Mouse (Mus musculus): ENCODE data around the gene Krt19. TPM values are rescaled to one million over a fixed set of nuclear protein-coding genes. Genes with fewer than 3 reads are reported as not detected.

Krt19 gene
- polyA plus RNA-seq, 1 experiment: 0.85 TPM

DNA sequence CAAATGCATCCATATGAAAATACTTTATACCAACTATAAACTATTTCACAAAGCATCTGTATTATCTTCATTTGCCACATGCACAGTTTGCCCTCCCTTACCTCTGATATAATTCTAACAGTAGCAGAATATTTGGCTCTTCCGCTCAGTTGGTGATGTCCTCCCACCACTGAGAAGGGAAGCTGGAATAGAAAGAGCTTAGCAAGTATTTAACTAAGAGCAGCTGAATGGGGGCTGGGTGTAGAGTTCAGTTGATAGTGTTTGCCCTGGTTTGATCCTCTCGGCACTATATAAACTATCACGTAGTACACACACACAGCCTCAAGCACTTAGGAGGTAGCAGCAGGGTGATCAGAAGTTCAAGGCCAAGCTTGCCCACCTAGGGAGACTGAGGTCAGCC, 30.8 kb upstream of the Krt19 start:
- Histone ChIP-seq H3K79me2 (ENCODE audit: control insufficient read depth, insufficient read depth) (no peaks in the 10 kb centered on the region), H3K36me3 (ENCODE audit: control insufficient read depth, insufficient read depth) (no peaks in the 10 kb centered on the region), H3K27me3 (ENCODE audit: control insufficient read depth, insufficient read depth, insufficient read length) (peaks cover 8% of the 10 kb centered on the region), H3ac (ENCODE audit: control insufficient read depth, insufficient read length) (no peak overlapping the region), H3K4me3 (no peak overlapping the region), H3K4me2 (ENCODE audit: low read depth) (no peak overlapping the region)
- TF ChIP-seq USF1 (IDR thresholded peaks at IDR 0.05; ENCODE audit: low read depth) (no peak), POLR2AphosphoS2 (IDR thresholded peaks at IDR 0.05; ENCODE audit: insufficient read length, low read depth) (no peak), MYOG (IDR thresholded peaks at IDR 0.05; ENCODE audit: control insufficient read depth in 1 of 3, insufficient read depth in 1 of 3, insufficient read length in 2 of 3, low read depth in 2 of 3) (no peak), POLR2A (IDR thresholded peaks at IDR 0.05; ENCODE audit: insufficient read length, low read depth) (no peak), MAX (IDR thresholded peaks at IDR 0.05; ENCODE audit: low read depth) (no peak), MYOD1 (IDR thresholded peaks at IDR 0.05; ENCODE audit: control insufficient read depth in 1 of 3, insufficient read length in 2 of 3, low read depth in 2 of 3) (no peak), REST (IDR thresholded peaks at IDR 0.05; ENCODE audit: insufficient read depth, insufficient read length) (no peak), SRF (IDR thresholded peaks at IDR 0.05; ENCODE audit: control insufficient read depth, insufficient read length, low read depth) (no peak), TCF12 (IDR thresholded peaks at IDR 0.05; ENCODE audit: insufficient read depth, poor library complexity, severe bottlenecking) (no peak), TCF3 (IDR thresholded peaks at IDR 0.05; ENCODE audit: insufficient read length, low read depth) (no peak), E2F4 (IDR thresholded peaks at IDR 0.05; ENCODE audit: insufficient read depth) (no peak), CEBPB (IDR thresholded peaks at IDR 0.05; ENCODE audit: insufficient read depth, poor library complexity, severe bottlenecking) (no peak)

DNA sequence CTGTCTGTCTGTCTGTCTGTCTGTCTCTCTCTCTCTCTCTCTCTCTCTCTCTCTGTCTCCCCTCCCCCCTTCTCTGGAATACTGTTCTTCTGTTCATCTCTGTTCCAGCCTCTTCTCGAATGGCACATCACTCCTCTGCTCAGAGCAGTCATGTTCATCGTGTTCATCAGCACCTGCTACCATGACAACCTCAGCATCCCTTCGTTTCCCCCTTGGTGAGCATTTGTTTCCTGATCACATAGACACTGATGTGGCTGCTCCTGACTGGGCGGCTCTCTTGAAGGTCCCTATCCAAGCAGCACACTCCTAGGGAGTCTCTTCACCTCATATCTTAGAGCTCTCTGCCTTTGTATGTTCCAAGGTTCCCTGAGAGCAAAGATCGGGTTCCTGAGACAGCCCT, 29.8 kb upstream of the Krt19 start:
- Histone ChIP-seq H3K4me3 (no peak overlapping the region), H3K4me2 (ENCODE audit: low read depth) (no peak overlapping the region), H3ac (ENCODE audit: control insufficient read depth, insufficient read length) (no peak overlapping the region), H3K27me3 (ENCODE audit: control insufficient read depth, insufficient read depth, insufficient read length) (peaks cover 8% of the 10 kb centered on the region), H3K36me3 (ENCODE audit: control insufficient read depth, insufficient read depth) (no peaks in the 10 kb centered on the region), H3K79me2 (ENCODE audit: control insufficient read depth, insufficient read depth) (no peaks in the 10 kb centered on the region)
- TF ChIP-seq TCF3 (IDR thresholded peaks at IDR 0.05; ENCODE audit: insufficient read length, low read depth): no peak
- no peak for TF ChIP-seq REST (IDR thresholded peaks at IDR 0.05; ENCODE audit: insufficient read depth, insufficient read length)
- TF ChIP-seq CEBPB (IDR thresholded peaks at IDR 0.05; ENCODE audit: insufficient read depth, poor library complexity, severe bottlenecking): no peak
- TF ChIP-seq MYOG (IDR thresholded peaks at IDR 0.05; ENCODE audit: control insufficient read depth in 1 of 3, insufficient read depth in 1 of 3, insufficient read length in 2 of 3, low read depth in 2 of 3): no peak
- no peak for TF ChIP-seq USF1 (IDR thresholded peaks at IDR 0.05; ENCODE audit: low read depth)
- no peak for TF ChIP-seq TCF12 (IDR thresholded peaks at IDR 0.05; ENCODE audit: insufficient read depth, poor library complexity, severe bottlenecking)
- no peak for TF ChIP-seq SRF (IDR thresholded peaks at IDR 0.05; ENCODE audit: control insufficient read depth, insufficient read length, low read depth)
- TF ChIP-seq E2F4 (IDR thresholded peaks at IDR 0.05; ENCODE audit: insufficient read depth): no peak
- TF ChIP-seq POLR2AphosphoS2 (IDR thresholded peaks at IDR 0.05; ENCODE audit: insufficient read length, low read depth): no peak
- TF ChIP-seq POLR2A (IDR thresholded peaks at IDR 0.05; ENCODE audit: insufficient read length, low read depth): no peak
- TF ChIP-seq MAX (IDR thresholded peaks at IDR 0.05; ENCODE audit: low read depth): no peak
- TF ChIP-seq MYOD1 (IDR thresholded peaks at IDR 0.05; ENCODE audit: control insufficient read depth in 1 of 3, insufficient read length in 2 of 3, low read depth in 2 of 3): no peak

DNA sequence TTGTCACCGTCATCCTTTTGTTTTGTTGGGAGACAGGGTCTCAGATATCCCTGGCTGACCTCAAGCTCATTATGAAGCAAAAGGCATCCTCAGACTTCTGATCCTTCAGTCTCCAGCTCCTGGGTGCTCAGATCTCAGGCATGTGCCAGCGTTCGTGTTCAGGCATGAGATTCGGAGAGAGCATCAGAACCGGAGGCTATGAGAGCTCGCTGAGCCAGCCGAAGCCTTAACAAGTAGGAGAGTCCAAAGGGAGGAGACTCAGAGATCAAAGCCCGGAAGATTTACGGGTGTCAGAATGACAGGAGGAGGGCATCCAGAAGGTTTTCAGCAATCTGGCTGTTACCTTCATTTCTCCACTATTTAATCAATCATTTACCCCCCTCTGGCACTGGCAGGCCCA, 28.3 kb upstream of the Krt19 start:
- H3K4me2 ChIP-seq (ENCODE audit: low read depth): no peak overlapping the region
- H3K4me3 ChIP-seq: no peak overlapping the region
- H3ac ChIP-seq (ENCODE audit: control insufficient read depth, insufficient read length): no peak overlapping the region
- H3K27me3 ChIP-seq (ENCODE audit: control insufficient read depth, insufficient read depth, insufficient read length): peaks cover 8% of the 10 kb centered on the region
- TF ChIP-seq MYOG (IDR thresholded peaks at IDR 0.05; ENCODE audit: control insufficient read depth in 1 of 3, insufficient read depth in 1 of 3, insufficient read length in 2 of 3, low read depth in 2 of 3) (no peak), TCF3 (IDR thresholded peaks at IDR 0.05; ENCODE audit: insufficient read length, low read depth) (no peak), TCF12 (IDR thresholded peaks at IDR 0.05; ENCODE audit: insufficient read depth, poor library complexity, severe bottlenecking) (no peak), SRF (IDR thresholded peaks at IDR 0.05; ENCODE audit: control insufficient read depth, insufficient read length, low read depth) (no peak), POLR2AphosphoS2 (IDR thresholded peaks at IDR 0.05; ENCODE audit: insufficient read length, low read depth) (no peak), POLR2A (IDR thresholded peaks at IDR 0.05; ENCODE audit: insufficient read length, low read depth) (no peak), E2F4 (IDR thresholded peaks at IDR 0.05; ENCODE audit: insufficient read depth) (no peak), USF1 (IDR thresholded peaks at IDR 0.05; ENCODE audit: low read depth) (no peak), MAX (IDR thresholded peaks at IDR 0.05; ENCODE audit: low read depth) (no peak), CEBPB (IDR thresholded peaks at IDR 0.05; ENCODE audit: insufficient read depth, poor library complexity, severe bottlenecking) (no peak), REST (IDR thresholded peaks at IDR 0.05; ENCODE audit: insufficient read depth, insufficient read length) (no peak), MYOD1 (IDR thresholded peaks at IDR 0.05; ENCODE audit: control insufficient read depth in 1 of 3, insufficient read length in 2 of 3, low read depth in 2 of 3) (no peak)
- no peaks in the 10 kb centered on the region for H3K79me2 ChIP-seq (ENCODE audit: control insufficient read depth, insufficient read depth)
- H3K36me3 ChIP-seq (ENCODE audit: control insufficient read depth, insufficient read depth): no peaks in the 10 kb centered on the region

DNA sequence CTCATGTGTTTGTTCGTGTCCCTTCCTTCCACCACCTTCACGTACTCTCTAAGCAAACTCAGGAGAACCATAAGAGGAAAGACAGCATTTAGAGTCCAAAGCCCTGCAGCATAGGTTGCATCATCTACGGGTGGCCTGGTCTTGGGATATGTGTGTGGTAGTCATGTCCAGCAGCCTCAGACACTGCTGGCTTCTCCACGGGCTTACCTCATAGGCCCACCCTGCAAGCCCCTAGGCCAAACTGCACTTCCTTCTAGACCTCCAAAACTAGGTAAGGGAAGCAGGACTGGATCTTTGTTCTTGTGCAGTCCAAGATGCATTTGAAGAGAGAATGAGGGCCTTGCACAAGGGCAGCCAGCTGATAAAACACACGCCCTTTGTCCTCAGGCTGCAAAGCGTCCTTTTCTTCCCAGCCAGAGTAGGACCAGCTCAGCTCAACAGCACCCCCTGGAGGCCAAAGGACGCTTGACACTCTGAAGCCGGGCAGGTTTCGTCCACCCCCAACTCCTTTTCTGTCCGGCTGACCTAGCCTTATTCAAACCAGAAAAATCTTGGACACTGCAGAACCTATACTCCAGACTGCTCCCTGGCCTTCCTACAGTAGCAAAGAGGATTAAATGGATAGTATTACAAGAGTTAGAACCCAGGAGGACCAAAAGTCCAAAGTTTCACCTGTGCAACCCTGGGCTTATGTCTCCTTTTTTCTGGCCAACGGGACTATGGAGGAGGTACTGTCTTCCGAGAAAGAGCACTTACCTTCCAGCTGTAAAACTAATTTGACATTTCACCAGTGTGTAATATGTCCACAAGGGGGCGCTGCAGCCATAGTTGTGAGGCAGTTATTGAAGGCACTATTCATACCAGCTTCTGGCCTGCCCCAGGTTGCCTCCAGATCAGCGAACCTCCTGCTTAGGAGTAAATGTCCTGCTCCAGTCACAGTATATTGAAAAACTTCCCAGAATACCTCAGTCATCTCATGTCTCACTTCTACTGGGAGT, 20.6 kb upstream of the Krt19 start:
- Histone ChIP-seq H3K27me3 (ENCODE audit: control insufficient read depth, insufficient read depth, insufficient read length) (no peaks in the 10 kb centered on the region), H3ac (ENCODE audit: control insufficient read depth, insufficient read length) (no peak overlapping the region), H3K4me2 (ENCODE audit: low read depth) (peak overlapping the region; percentile 56), H3K4me3 (no peak overlapping the region), H3K36me3 (ENCODE audit: control insufficient read depth, insufficient read depth) (no peaks in the 10 kb centered on the region), H3K79me2 (ENCODE audit: control insufficient read depth, insufficient read depth) (no peaks in the 10 kb centered on the region)
- TF ChIP-seq E2F4 (IDR thresholded peaks at IDR 0.05; ENCODE audit: insufficient read depth): no peak
